Mouse (Mus musculus): ENCODE measurements around the gene Olfr305. TPM values are rescaled to one million over a fixed set of nuclear protein-coding genes. Genes with fewer than 3 reads are reported as not detected.
"Not testable (repeated sequence)": the region's sequence is repeated elsewhere in the genome, so short reads cannot be mapped to it uniquely, and the experiment has no call there.

Gene Olfr305
- not detected in 2 replicates for total RNA-seq (2017)

DNA sequence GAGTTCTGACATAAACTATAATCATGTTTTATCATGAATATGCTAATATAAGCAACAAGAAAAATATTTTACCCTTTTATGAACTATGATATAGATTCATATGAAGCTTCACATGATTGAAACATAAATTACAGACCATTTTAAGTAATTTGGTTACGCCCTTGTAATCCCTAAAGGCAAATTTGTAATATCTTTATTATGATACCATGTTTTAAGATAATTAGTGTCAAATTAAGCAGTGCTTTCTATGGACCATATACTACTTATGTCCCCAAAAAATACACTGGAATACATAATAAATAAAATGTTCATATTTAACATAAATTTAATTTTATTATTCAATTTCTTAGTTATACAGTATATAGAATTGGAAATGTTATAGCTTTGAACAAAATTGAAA is at the start of gene Olfr305:
Gene Olfr305 (minus strand): TSS at position 101 of the 400 bp plus-strand sequence.
- no peak for ATAC-seq (replicated peaks; ENCODE audit: low read depth, poor library complexity, severe bottlenecking)

DNA sequence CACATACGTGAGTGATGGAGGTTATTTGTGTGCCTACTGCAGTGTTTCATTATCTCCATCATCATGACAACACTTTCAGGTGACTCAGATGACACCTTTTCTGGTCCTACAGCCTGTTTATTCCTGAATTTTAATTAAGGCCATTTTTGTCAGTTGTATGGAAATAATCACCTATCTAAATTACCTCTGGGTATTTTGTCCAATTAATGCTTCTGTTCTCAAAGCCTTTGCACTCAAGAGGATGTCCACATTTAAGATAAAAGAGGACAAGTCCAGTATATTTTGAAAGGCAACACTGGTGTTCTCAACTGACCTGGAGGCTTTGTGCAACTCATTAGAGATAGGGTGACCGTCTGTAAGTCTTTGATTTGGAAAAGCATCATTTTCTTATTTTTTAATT is 36.8 kb upstream of the Olfr305 start, which contains the start of gene Olfr301:
Gene Olfr301 (plus strand): TSS at position 301 of the 400 bp plus-strand sequence.
- no peak for ATAC-seq (replicated peaks; ENCODE audit: low read depth, poor library complexity, severe bottlenecking)

DNA sequence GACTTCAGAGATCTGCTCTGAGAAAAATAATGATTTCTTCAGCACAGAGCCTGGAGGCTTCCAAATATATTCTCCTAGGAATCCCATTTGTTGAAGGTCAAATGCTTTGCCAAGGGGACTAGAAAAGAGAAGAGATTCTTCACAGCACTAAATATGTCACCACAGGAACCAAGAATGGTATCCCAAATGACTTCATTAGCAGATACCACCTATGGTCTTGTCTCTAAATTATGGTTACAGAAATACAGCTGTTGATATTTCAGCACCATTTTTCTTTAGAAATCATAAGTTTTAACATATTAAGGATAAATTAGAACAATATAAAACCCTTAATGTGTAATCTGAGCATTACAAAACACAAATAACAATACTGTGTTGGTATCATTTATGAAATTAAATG is 31.0 kb upstream of the Olfr305 start, which contains the start of gene Olfr303:
Gene Olfr303 (minus strand): TSS at position 101 of the 400 bp plus-strand sequence.
- no peak for ATAC-seq (replicated peaks; ENCODE audit: low read depth, poor library complexity, severe bottlenecking)

DNA sequence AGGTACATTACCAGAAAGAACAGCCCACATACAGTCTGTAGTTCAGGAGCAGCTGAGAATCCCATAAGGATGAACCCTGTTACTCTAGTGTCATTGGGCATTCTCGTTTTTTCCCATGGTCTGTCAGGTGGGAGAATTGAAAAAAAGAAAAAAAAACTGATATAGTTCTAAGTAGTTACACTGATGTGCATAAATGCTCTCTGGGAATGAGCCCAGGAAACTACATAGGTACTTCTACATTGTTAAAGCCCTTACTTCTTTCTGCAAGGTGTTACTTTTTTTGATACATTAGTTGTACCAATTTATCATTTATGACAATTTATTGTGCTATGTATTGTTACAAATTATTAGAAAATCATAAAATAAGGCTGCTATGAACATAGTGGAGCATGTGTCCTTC is 19.8 kb upstream of the Olfr305 start, which contains the start of gene Olfr304:
Gene Olfr304 (minus strand): TSS at position 101 of the 400 bp plus-strand sequence.
- ATAC-seq (replicated peaks; ENCODE audit: low read depth, poor library complexity, severe bottlenecking): no peak

DNA sequence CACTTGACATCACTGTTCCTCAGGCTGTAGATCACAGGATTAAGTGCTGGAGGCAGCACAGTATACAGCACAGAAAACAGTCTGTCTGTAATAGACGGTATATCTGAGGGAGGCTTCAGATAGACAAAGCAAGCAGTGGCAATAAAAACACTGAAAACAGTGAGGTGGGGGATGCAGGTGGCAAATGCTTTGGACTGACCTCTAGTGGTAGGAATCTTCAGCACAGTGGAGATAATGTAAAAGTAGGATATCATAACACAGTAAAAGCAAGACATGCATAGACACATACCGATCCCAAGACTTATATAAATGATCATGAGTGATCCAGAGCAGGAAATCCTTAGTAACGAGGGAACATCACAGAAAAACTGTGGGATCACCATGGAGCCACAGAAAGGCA is 19.0 kb upstream of the Olfr305 start:
- ATAC-seq (replicated peaks; ENCODE audit: low read depth, poor library complexity, severe bottlenecking): no peak

DNA sequence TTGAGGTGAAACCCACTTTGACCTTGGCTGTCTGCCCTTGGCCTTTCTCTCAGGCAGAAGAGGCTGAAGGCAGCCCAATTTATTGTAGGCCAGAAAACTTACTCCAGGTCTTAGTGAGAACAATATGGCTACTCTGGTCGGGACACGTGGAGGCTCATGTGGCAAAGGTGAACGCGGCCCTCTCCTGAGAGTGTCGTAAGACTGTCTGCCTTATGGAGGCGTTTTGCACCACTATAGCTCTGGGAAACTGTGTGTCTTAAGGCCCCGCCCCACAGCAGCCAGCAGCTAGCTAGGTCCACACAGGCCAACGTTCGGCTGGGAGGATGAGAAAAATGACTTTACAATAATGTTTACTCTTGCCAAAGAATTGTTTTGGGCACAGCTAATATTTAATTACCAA is 20.4 kb downstream of the Olfr305 start:
- ATAC-seq (replicated peaks; ENCODE audit: low read depth, poor library complexity, severe bottlenecking): not testable (repeated sequence)

DNA sequence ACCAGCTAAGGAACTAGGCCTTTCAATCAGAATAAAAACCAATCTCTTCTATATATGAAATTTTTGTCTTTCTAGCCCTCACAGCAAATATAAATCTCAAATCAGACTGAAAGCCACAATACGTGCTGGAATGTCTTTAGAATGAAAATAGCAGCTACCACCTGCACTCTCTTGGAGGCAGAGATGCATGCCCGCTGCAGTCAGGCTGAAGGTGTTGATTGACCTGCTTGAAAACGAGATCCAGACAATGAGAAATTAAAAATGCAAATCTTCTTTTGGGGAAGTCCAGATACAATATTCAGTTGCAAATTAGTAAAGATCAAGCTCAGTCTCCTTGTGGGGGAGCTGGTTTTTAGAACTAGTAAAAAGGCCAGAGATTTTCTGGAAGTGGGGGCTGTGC is 22.5 kb downstream of the Olfr305 start:
- ATAC-seq (replicated peaks; ENCODE audit: low read depth, poor library complexity, severe bottlenecking): no peak

DNA sequence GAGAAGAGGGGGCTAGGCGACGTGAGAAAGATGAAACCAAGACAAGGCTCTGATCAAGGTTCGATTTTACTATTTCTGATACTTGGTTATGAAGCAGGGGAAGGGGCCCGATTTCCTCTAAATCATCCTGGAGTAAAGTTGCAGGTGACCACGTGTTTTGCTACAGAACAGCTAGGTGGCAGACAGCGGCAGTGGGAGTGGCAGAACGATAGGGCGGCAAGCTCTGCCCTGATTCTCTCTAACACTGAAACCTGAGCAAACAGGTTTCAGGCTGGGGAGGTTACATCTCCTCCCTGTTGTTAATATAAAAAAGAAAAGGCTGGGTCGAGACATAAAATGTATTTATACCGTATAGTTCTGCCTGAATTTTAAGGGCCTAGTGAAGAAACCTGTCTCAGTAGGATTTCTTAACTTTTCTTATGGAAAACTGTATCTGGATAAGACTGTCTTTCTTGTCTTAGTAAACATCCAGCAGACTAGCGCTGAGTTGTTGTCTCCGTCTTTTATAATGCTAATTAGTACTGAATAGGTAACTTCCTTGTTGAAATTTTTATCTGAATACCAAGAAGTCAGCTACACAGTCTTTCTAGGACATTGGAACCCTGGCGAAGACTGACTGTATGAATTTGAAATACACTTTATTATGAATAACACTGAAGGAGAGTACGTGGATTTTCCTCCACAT is 23.7 kb downstream of the Olfr305 start:
- no peak for ATAC-seq (replicated peaks; ENCODE audit: low read depth, poor library complexity, severe bottlenecking)

DNA sequence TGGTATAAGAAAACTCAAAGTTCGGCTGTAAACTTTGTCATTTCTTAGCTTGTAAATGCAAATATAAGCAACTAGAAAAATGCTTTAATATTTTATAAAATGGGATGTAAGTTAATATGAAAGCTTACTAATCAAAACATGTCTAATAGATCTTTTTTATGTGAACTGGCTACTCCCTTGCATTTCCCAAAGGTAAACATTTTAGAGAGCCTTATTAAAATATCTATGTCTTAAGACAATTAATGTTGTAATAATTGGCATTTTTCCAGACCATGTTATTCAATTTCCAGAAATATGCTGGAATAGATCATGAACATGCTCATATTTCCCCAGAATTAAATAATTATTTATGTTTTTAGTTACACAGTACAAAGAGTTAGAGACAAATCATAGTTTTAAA is 29.2 kb downstream of the Olfr305 start, which contains the start of gene Olfr307:
Gene Olfr307 (minus strand): TSS at position 101 of the 400 bp plus-strand sequence.
- ATAC-seq (replicated peaks; ENCODE audit: low read depth, poor library complexity, severe bottlenecking): no peak

DNA sequence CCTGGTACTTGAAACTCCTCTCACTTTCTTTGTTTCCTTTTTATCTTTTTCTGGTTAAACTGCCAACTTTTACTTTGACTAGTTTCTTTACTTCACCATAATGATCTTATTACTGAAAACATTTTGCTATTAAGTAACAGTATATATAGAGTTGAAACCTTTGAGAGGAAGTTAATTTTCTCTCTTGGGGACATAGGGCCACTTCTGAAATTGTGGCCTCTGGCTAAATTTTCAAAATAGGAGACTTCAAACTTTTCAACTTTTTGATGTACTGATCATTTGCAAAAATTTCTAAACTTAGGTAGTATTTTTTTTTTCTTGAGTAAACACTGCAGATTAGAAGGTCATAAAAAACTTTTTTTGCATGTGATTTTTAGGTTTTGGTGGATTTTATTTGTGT is 41.2 kb downstream of the Olfr305 start, which contains the start of gene Olfr308:
Gene Olfr308 (minus strand): TSS at position 101 of the 400 bp plus-strand sequence.
- ATAC-seq (replicated peaks; ENCODE audit: low read depth, poor library complexity, severe bottlenecking): no peak

DNA sequence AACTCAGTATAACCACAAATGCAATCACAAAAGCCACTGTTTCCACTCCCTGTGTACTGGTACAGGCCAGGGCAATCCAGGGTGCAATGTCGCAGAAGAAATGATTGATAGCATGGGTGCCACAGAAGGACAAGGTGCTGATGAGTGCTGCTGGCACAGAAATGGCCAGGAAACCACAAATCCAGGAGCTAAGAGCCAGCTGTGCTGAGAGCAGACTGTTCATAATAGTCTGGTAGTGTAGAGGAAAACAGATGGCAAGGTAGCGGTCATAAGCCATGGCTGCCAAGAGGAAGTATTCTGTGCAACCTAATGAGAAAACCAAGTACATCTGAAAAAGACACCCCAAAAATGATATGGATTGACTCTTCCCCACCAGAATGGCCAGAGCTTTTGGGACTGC is 45.4 kb downstream of the Olfr305 start:
- no peak for ATAC-seq (replicated peaks; ENCODE audit: low read depth, poor library complexity, severe bottlenecking)

DNA sequence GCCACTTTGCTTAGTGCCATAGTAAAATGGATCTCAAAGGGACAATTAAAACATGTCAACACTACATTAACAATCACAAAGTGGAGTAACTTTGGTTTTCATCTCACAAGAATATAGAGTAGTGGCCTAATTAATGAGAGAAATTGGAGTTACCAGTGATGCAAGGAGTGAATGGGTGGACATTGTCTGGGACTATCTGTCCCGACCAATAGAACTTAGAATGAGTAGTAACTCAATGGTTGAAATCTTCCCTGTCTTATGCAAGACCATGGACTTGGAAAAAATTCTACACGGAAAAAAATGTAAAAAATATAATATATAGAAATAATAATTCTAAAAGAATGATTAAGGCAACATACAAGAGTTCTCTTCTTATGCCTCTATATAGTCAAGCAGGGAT is 53.1 kb downstream of the Olfr305 start, which contains the start of gene Olfr309:
Gene Olfr309 (minus strand): TSS at position 101 of the 400 bp plus-strand sequence.
- ATAC-seq (replicated peaks; ENCODE audit: low read depth, poor library complexity, severe bottlenecking): no peak

Other genes starting within 250 kb of the Olfr305 start
- gene Vmn2r75, start 195.2 kb downstream of the Olfr305 start, total RNA-seq (2017): not detected in 2 replicates
- gene Vmn2r76, start 120.6 kb downstream of the Olfr305 start, total RNA-seq (2017): not detected in 2 replicates
- not detected in 2 replicates for gene Olfr310, start 89.8 kb downstream of the Olfr305 start, total RNA-seq (2017)
- gene Olfr309, start 53.2 kb downstream of the Olfr305 start, total RNA-seq (2017): not detected in 2 replicates
- not detected in 2 replicates for gene Olfr308, start 41.3 kb downstream of the Olfr305 start, total RNA-seq (2017)
- not detected in 2 replicates for gene Olfr307, start 29.3 kb downstream of the Olfr305 start, total RNA-seq (2017)
- not detected in 2 replicates for gene Olfr304, start 19.7 kb upstream of the Olfr305 start, total RNA-seq (2017)
- gene Olfr303, start 30.9 kb upstream of the Olfr305 start, total RNA-seq (2017): not detected in 2 replicates
- not detected in 2 replicates for gene Olfr301, start 36.9 kb upstream of the Olfr305 start, total RNA-seq (2017)
- not detected in 2 replicates for gene Olfr299, start 93.0 kb upstream of the Olfr305 start, total RNA-seq (2017)
- not detected in 2 replicates for gene Olfr298, start 125.6 kb upstream of the Olfr305 start, total RNA-seq (2017)
- gene Olfr297, start 153.0 kb upstream of the Olfr305 start, total RNA-seq (2017): not detected in 2 replicates
- gene Olfr295, start 216.9 kb upstream of the Olfr305 start, total RNA-seq (2017): not detected in 2 replicates
- gene Olfr294, start 249.7 kb upstream of the Olfr305 start, total RNA-seq (2017): not detected in 2 replicates

Data from common myeloid progenitor, adult 5-6 weeks (primary cell).